Mouse (Mus musculus) embryonic fibroblast, embryonic 13.5 days (primary cell): ENCODE measurements around the gene Lim2.

Source experiments
- CTCF ChIP-seq: IDR thresholded peaks from 2 replicates; pipeline ENCODE4 v1.5.1; 2011; ENCODE audit warnings: mild to moderate bottlenecking, control low read depth, low read length, moderate library complexity, borderline replicate concordance; ENCODE audit not compliant: insufficient read depth
- POLR2A ChIP-seq: IDR thresholded peaks from 2 replicates; pipeline ENCODE4 v1.6.1; 2011; ENCODE audit warnings: low read depth, mild to moderate bottlenecking, control low read depth, low read length, moderate library complexity

- no peak for TF ChIP-seq CTCF
- no peak for TF ChIP-seq POLR2A
These were observed 2.0 kb downstream of the Lim2 start for GRCm38 (mm10) chr7:43429500-43429899.
